Mouse (Mus musculus) left cerebral cortex, postnatal 4 days (tissue): ENCODE data around the gene Hist1h4f. TPM values are rescaled to one million over a fixed set of nuclear protein-coding genes. Genes with fewer than 3 reads are reported as not detected.

ENCODE experiments used
- DNase-seq: peaks from one replicate; pipeline ENCODE4 v3.0.0-alpha.2; 2022
- intact Hi-C: fragments of 180-260 bp; cut with DNase I; formaldehyde crosslinking; loops from one replicate; pipeline ENCODE4 v1.15.1; 2025
- microRNA-seq: library from miRNA; unstranded; fragments of <30 nt; microRNA quantifications from one replicate; pipeline ENCODE4 v1.2.0, GENCODE M21; 2022
- total RNA-seq, 2 experiments: library from RNA; stranded (reverse); gene quantifications; 2 replicates each; pipeline ENCODE4 v1.2.3; 2021

The Hist1h4f gene
- total RNA-seq, 2 experiments from 2014 or later: 224 to 235 TPM

DNA sequence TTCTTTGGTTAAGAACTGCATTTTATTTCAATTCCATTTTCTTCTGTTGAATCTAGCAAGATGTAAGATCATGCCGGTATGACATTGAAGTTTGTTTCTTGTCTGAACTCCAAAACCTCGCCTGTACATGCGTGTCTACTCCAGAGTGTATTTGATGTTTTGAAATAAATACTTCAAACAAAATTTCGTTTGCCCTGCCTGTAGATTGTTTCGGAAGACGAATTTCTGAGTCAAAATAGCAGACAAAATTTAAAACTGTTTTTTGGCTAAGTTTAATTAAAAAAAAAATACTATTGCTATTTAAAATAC is 33.2 kb downstream of the Hist1h4f start:
- intact Hi-C loops: loop anchor here (5.0 to 10.0 kb wide), 2 partner anchors 81 to 1573 kb away; partner anchors contain the start of gene Zfp184
- DNase-seq: no peak

DNA sequence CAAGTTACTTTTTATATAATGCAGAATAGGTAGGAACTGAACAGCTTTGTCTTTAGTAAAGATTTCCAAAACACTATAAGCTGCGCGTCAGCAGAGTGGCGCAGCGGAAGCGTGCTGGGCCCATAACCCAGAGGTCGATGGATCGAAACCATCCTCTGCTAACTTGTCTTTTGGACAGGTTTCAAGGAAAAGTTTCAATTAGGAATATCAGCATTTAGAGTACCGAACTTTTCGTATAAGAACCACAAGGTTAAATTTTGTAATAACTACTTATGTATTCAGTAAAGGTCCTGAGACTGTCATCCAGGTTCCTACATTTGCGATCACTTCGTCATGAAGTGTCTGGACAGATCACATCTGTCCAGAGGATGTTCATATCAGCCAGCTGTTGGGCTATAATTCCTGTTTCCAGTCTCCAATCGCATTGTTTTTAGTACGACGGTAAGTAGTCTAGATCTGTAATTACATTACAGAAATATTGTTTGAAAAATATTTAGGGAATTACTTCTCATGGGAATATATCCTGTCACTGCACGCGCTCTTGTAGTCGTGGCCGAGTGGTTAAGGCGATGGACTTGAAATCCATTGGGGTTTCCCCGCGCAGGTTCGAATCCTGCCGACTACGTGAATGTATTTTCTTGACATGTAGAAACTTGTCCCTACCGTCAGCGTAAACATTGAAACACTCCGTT is 33.7 kb downstream of the Hist1h4f start:
- peak; percentile 86 for DNase-seq
- intact Hi-C loops: loop anchor here (5.0 to 10.0 kb wide), 2 partner anchors 80 to 1573 kb away; partner anchors contain the start of gene Zfp184

GRCm38 (mm10) chr13:23516822-23517602 is 34.4 kb downstream of the Hist1h4f start:
- peak; percentile 73 for DNase-seq
- intact Hi-C loops: loop anchor here (5.0 to 10.0 kb wide), 2 partner anchors 80 to 1572 kb away; partner anchors contain the start of gene Zfp184

GRCm38 (mm10) chr13:23515826-23516620 is 35.4 kb downstream of the Hist1h4f start:
- intact Hi-C loops: loop anchor here (5.0 to 10.0 kb wide), 2 partner anchors 79 to 1571 kb away; partner anchors contain the start of gene Zfp184
- no peak for DNase-seq

GRCm38 (mm10) chr13:23515281-23515680 is 36.2 kb downstream of the Hist1h4f start:
- intact Hi-C loops: loop anchor here (5.0 to 10.0 kb wide), 2 partner anchors 78 to 1570 kb away; partner anchors contain the start of gene Zfp184
- DNase-seq: no peak

DNA sequence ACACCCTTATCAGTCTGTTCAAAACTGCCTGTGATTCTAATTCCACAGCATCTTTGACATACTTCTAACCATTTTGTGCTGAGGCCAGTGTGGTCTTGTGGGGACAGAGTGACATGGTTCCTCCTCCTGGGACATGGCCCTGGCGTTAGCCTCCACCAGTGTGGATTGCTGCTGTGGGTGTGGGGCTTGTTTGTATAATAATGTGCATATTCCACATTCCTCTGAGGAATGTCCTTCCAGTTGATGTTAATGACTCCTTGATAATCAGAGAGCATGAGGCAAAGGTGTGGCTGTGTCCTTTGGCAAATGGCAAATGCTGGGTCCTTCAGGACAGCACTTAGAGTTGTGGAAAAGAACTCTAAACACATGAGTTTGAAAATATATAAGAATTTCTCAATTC is 37.9 kb downstream of the Hist1h4f start:
- intact Hi-C loops: loop anchor here (10.0 kb wide), 1 partner anchor 1569 kb away; the partner anchor contains the start of gene Zfp184
- no peak for DNase-seq

DNA sequence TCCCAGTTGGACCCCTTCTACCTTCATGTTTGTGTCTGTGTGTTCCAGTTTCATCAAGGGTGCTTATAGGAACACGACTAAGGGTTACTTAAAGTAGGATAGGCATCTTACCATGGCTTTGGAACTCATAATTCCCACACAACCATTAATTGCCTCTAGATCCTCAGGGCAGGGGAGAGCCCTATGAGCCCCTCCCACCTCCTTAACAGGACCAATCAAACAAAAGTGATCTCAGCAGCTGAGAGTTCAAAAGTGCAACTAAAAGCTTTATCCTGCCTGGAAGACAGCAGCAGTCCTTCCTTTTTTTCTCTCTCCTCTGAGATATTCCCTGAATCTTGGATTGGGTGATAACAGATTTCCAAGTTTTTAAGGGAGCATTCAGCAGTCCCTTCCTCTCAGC is 41.3 kb downstream of the Hist1h4f start:
- intact Hi-C loops: loop anchor here (10.0 kb wide), 1 partner anchor 1565 kb away; the partner anchor contains the start of gene Zfp184
- no peak for DNase-seq

DNA sequence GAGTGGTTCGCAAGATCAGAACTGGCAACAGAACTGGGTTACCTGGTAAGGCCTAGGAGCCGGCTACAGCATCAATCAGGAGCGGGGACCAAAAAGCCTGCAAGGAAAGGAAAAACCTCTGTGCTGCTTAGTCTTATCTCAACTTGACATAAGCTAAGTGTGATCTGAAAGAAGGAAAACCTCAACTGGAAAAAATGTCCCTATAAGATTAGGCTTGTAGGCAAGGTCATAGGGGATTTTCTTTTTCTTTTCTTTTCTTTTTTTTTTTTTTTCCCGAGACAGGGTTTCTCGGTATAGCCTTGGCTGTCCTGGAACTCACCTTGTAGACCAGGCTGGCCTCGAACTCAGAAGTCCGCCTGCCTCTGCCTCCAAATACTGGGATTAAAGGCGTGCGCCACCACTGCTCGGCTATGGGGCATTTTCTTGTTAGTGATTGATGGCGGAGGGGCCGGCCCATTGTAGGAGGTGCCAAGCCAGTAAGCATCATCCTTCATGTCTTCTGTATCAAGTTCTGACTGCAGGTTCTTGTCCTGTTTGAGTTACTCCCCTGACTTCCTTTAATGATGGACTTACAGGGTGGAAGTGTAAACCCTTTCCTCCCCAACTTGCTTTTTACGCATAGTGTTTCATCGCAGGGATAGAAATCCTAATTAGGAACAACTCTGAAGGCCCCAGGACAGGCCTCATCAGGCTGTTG is 44.5 kb downstream of the Hist1h4f start:
- intact Hi-C loops: loop anchor here (10.0 kb wide), 1 partner anchor 202 kb away; no protein-coding TSS in a partner anchor
- no peak for DNase-seq

GRCm38 (mm10) chr13:23506351-23506750 is 45.1 kb downstream of the Hist1h4f start:
- no peak for DNase-seq
- intact Hi-C loops: loop anchor here (10.0 kb wide), 1 partner anchor 202 kb away; no protein-coding TSS in a partner anchor

- DNase-seq: no peak
- intact Hi-C loops: loop anchor here (10.0 kb wide), 1 partner anchor 201 kb away; no protein-coding TSS in a partner anchor
Measured at GRCm38 (mm10) chr13:23505662-23506345, 45.6 kb downstream of the Hist1h4f start.

GRCm38 (mm10) chr13:23503797-23504196 is 47.7 kb downstream of the Hist1h4f start:
- intact Hi-C loops: loop anchor here (10.0 kb wide), 1 partner anchor 199 kb away; no protein-coding TSS in a partner anchor
- peak; percentile 31 for DNase-seq

DNA sequence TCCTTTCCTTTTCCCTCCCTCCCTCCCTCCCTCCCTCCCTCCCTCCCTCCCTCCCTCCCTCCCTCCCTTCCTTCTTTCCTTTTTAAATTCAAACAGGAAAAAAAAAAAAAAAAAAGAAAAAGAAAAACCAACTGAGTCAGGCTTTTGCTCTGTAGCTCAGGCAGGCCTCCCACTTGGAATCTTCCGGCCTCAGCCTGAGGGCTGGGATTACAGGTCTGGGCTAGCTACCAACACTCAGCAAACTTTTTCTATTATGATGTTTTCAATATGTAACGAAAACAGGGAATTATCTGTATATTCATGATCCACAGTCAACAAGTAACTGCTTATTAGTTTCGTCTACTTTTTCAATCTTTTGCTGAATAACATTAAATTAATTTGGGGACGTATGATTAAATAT is 48.5 kb downstream of the Hist1h4f start:
- intact Hi-C loops: loop anchor here (10.0 kb wide), 1 partner anchor 198 kb away; no protein-coding TSS in a partner anchor
- no peak for DNase-seq

- DNase-seq: no peak
- intact Hi-C loops: loop anchor here (10.0 kb wide), 1 partner anchor 197 kb away; no protein-coding TSS in a partner anchor
Measured at GRCm38 (mm10) chr13:23502031-23502567, 49.3 kb downstream of the Hist1h4f start.

DNA sequence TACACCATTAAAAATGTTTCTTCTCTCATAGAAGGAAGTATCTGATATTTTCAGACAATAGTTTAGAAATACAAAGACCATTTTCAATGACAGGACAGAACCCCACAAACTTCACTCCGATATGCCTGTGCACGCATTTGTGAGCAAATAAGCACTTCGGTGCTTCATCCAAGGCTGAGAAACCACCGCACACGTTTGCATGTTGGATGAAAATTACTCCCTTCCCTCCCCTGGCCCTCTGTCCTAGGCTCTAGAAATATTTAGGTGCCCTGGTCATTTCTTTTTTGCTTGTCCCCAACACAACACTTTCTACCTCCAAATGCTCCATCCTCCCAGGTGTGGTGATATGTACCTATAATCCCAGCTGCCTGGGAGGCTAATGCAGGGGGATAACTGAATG is 49.9 kb downstream of the Hist1h4f start:
- DNase-seq: no peak
- intact Hi-C loops: loop anchor here (10.0 kb wide), 1 partner anchor 197 kb away; no protein-coding TSS in a partner anchor

Small RNA genes within 50 kb of the gene (microRNA-seq; reads per million reads assigned to microRNA genes)
- not detected for gene Gm44297
- not detected for gene Gm44359
- gene Gm44394: not detected
- not detected for gene n-TStga1

Other genes starting within 250 kb of the Hist1h4f start
- 10 to 100 TPM; 42.6 to 49.5 TPM for gene Zfp322a, start 182.4 kb downstream of the Hist1h4f start, total RNA-seq
- gene Abt1, start 127.8 kb downstream of the Hist1h4f start, total RNA-seq: 1 to 10 TPM; 5.6 to 6.1 TPM
- gene Btn1a1, start 85.7 kb downstream of the Hist1h4f start, total RNA-seq: not detected
- not detected for gene Btn2a2, start 62.8 kb downstream of the Hist1h4f start, total RNA-seq
- gene Hist1h4h, start 20.6 kb downstream of the Hist1h4f start, total RNA-seq: 100 to 1,000 TPM; 441 to 470 TPM
- 10 to 100 TPM; 74.6 to 86.0 TPM for gene Hist1h2af, start 17.7 kb downstream of the Hist1h4f start, total RNA-seq
- 10 to 100 TPM; 22.0 to 28.6 TPM for gene Hist1h3g, start 16.2 kb downstream of the Hist1h4f start, total RNA-seq
- 1 to 10 TPM; 4.5 to 6.1 TPM for gene Hist1h2bh, start 8.3 kb downstream of the Hist1h4f start, total RNA-seq
- gene Hist1h3f, start 7.6 kb downstream of the Hist1h4f start, total RNA-seq: 10 to 100 TPM; 42.2 to 44.0 TPM
- 10 to 100 TPM; 12.0 to 12.4 TPM for gene Hist1h1d, start 1.6 kb upstream of the Hist1h4f start, total RNA-seq
- 100 to 1,000 TPM; 130 to 134 TPM for gene Hist1h3e, start 10.7 kb upstream of the Hist1h4f start, total RNA-seq
- 10 to 100 TPM; 24.5 to 31.0 TPM for gene Hist1h2ae, start 19.6 kb upstream of the Hist1h4f start, total RNA-seq
- gene Hist1h2bg, start 19.7 kb upstream of the Hist1h4f start, total RNA-seq: 100 to 1,000 TPM; 203 to 225 TPM
- gene Hist1h2bf, start 22.5 kb upstream of the Hist1h4f start, total RNA-seq: 100 to 1,000 TPM in 1 of 2 experiments, 10 to 100 TPM in 1; 87.5 to 105 TPM
- gene Hist1h2ad, start 22.7 kb upstream of the Hist1h4f start, total RNA-seq: 10 to 100 TPM; 18.6 to 25.5 TPM
- gene Hist1h3d, start 24.1 kb upstream of the Hist1h4f start, total RNA-seq: 10 to 100 TPM; 18.8 to 24.3 TPM
- gene Hist1h4d, start 29.9 kb upstream of the Hist1h4f start, total RNA-seq: 100 to 1,000 TPM; 177 to 192 TPM
- 10 to 100 TPM; 13.0 to 16.9 TPM for gene Hist1h2be, start 69.5 kb upstream of the Hist1h4f start, total RNA-seq
- 100 to 1,000 TPM; 112 to 117 TPM for gene Hist1h1e, start 70.9 kb upstream of the Hist1h4f start, total RNA-seq
- gene Hist1h2ac, start 132.3 kb upstream of the Hist1h4f start, total RNA-seq: 1 to 10 TPM; 4.8 to 5.4 TPM
- gene Hist1h2bc, start 132.6 kb upstream of the Hist1h4f start, total RNA-seq: 10 to 100 TPM; 16.7 to 17.0 TPM
- not detected for gene Hist1h1t, start 144.2 kb upstream of the Hist1h4f start, total RNA-seq
- 100 to 1,000 TPM; 109 to 126 TPM for gene Hist1h4c, start 146.8 kb upstream of the Hist1h4f start, total RNA-seq
- 1 to 10 TPM; 1.7 to 2.3 TPM for gene Hfe, start 159.2 kb upstream of the Hist1h4f start, total RNA-seq
- 100 to 1,000 TPM; 154 to 166 TPM for gene Hist1h1c, start 187.2 kb upstream of the Hist1h4f start, total RNA-seq
- gene Hist1h3c, start 194.0 kb upstream of the Hist1h4f start, total RNA-seq: 10 to 100 TPM; 39.8 to 41.0 TPM
- gene Hist1h2bb, start 195.1 kb upstream of the Hist1h4f start, total RNA-seq: 10 to 100 TPM; 62.4 to 81.1 TPM
- gene Hist1h2ab, start 199.5 kb upstream of the Hist1h4f start, total RNA-seq: 100 to 1,000 TPM; 116 to 120 TPM
- 100 to 1,000 TPM in 1 of 2 experiments, 10 to 100 TPM in 1; 95.4 to 102 TPM for gene Hist1h3b, start 200.6 kb upstream of the Hist1h4f start, total RNA-seq
- 100 to 1,000 TPM; 139 to 151 TPM for gene Hist1h4b, start 205.4 kb upstream of the Hist1h4f start, total RNA-seq
- 100 to 1,000 TPM; 134 to 137 TPM for gene Hist1h4a, start 209.6 kb upstream of the Hist1h4f start, total RNA-seq
- gene Hist1h3a, start 210.7 kb upstream of the Hist1h4f start, total RNA-seq: 100 to 1,000 TPM; 114 to 125 TPM
- 10 to 100 TPM; 62.9 to 79.4 TPM for gene Hist1h1a, start 212.0 kb upstream of the Hist1h4f start, total RNA-seq
- gene Trim38, start 218.3 kb upstream of the Hist1h4f start, total RNA-seq: not detected